Mouse (Mus musculus) E14TG2a.4 (cell line): ENCODE data around the gene Ndufs1.

Experiments used
- CTCF ChIP-seq: conservative IDR thresholded peaks from 2 replicates; pipeline ENCODE4 v1.5.1; 2014; ENCODE audit warnings: low read length
- NANOG ChIP-seq: IDR thresholded peaks from 2 replicates; pipeline ENCODE4 v1.6.1; 2014; ENCODE audit warnings: borderline replicate concordance, low read length, mixed read lengths
- POU5F1 ChIP-seq: IDR thresholded peaks from 2 replicates; pipeline ENCODE4 v1.6.1; 2014; ENCODE audit warnings: low read length, borderline replicate concordance

GRCm38 (mm10) chr1:63214271-63214558 is 37.6 kb upstream of the Ndufs1 start, which contains the start of gene Gpr1:
- TF ChIP-seq CTCF (no peak), POU5F1 (no peak), NANOG (no peak)
